Mouse (Mus musculus): ENCODE results near the gene Ost4.

- no peak for TF ChIP-seq MAX (IDR thresholded peaks at IDR 0.05; ENCODE audit: low read length)
- no peak for TF ChIP-seq CTCF (IDR thresholded peaks at IDR 0.05 in 2 of 3, conservative IDR thresholded peaks at IDR 0.05 in 1 of 3; ENCODE audit: control insufficient read depth in 1 of 3, insufficient read depth in 1 of 3, low read depth in 2 of 3, low read length in 3 of 3, poor library complexity in 1 of 3, severe bottlenecking in 1 of 3)
- no peak for TF ChIP-seq ELF1 (IDR thresholded peaks at IDR 0.05; ENCODE audit: low read depth, low read length)
- TF ChIP-seq SMC3 (IDR thresholded peaks at IDR 0.05; ENCODE audit: low read depth, low read length): no peak
- no peak for TF ChIP-seq TAL1 (IDR thresholded peaks at IDR 0.05; ENCODE audit: low read length)
- no peak for TF ChIP-seq BHLHE40 (IDR thresholded peaks at IDR 0.05; ENCODE audit: borderline replicate concordance, low read depth, low read length)
- peak in 1 of 2 experiments; percentile 42; a peak in 2 of 4 replicates for TF ChIP-seq POLR2A (IDR thresholded peaks at IDR 0.05; ENCODE audit: control insufficient read depth in 1 of 2, insufficient read depth in 1 of 2, low read depth in 1 of 2, low read length in 2 of 2, poor library complexity in 1 of 2)
- TF ChIP-seq KAT2A (conservative IDR thresholded peaks at IDR 0.05; ENCODE audit: low read depth, low read length): no peak
- no peak for TF ChIP-seq EP300 (IDR thresholded peaks at IDR 0.05; ENCODE audit: low read depth in 1 of 2, low read length in 2 of 2)
Measured at GRCm38 (mm10) chr5:30952551-30952950, 45.0 kb upstream of the Ost4 start.
